Mouse (Mus musculus) CH12.LX (cell line): ENCODE results near the gene Tas2r119.

ENCODE experiments used
- CTCF ChIP-seq, 2 experiments: IDR thresholded peaks in 1 of 2; conservative IDR thresholded peaks in 1 of 2; 2 replicates each; pipeline ENCODE4 v1.5.1; 2011 to 2012; ENCODE audit warnings: low read depth in 2 of 2, low read length in 2 of 2, improper control_type of control experiment in 1 of 2, inconsistent platforms in 1 of 2, mild to moderate bottlenecking in 1 of 2, moderate library complexity in 1 of 2
- EP300 ChIP-seq: IDR thresholded peaks from 2 replicates; pipeline ENCODE4 v1.6.1; 2011; ENCODE audit warnings: low read length, improper control_type of control experiment
- NRF1 ChIP-seq: IDR thresholded peaks from 2 replicates; pipeline ENCODE4 v1.6.1; 2014; ENCODE audit warnings: low read depth, mild to moderate bottlenecking, inconsistent platforms, low read length, improper control_type of control experiment, moderate library complexity
- POLR2A ChIP-seq: IDR thresholded peaks from 2 replicates; pipeline ENCODE4 v1.6.1; 2011; ENCODE audit warnings: low read depth, mild to moderate bottlenecking, improper control_type of control experiment, low read length
- TCF12 ChIP-seq: IDR thresholded peaks from 2 replicates; pipeline ENCODE4 v1.6.1; 2014; ENCODE audit warnings: low read depth, mild to moderate bottlenecking, inconsistent platforms, low read length, improper control_type of control experiment
- USF1 ChIP-seq: IDR thresholded peaks from 2 replicates; pipeline ENCODE4 v1.6.1; 2014; ENCODE audit warnings: low read depth, mild to moderate bottlenecking, inconsistent platforms, low read length, improper control_type of control experiment
- ZNF384 ChIP-seq: IDR thresholded peaks from 2 replicates; pipeline ENCODE4 v1.6.1; 2012; ENCODE audit warnings: low read depth, low read length, improper control_type of control experiment, inconsistent platforms

DNA sequence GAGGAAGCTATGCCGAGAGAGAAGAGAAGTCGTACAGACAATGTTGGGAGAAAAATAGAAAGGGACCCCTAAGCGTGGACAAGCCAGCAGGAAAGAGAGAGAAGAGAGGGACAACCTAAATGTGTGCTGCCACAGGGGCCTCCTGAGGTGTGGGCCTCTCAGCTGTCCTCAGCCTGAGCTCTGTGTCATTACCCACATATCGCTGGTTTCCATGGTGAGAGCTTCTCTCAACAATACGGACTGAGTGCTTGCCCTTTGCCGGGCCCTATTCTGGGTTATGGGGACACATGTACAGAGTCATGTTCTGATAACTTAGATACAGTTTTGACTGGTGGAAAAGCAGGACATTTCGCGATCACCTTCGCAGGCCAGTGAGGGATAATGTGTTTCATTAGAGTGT lies 21.0 kb downstream of the Tas2r119 start:
- no peak for TF ChIP-seq CTCF (conservative IDR thresholded peaks at IDR 0.05 in 1 of 2, IDR thresholded peaks at IDR 0.05 in 1 of 2; ENCODE audit: low read depth in 2 of 2, low read length in 2 of 2)
- no peak for TF ChIP-seq ZNF384
- TF ChIP-seq TCF12 = no peak
- no peak for TF ChIP-seq POLR2A
- TF ChIP-seq EP300 = no peak
- TF ChIP-seq USF1 = no peak
- TF ChIP-seq NRF1 = no peak
